Mouse (Mus musculus): ENCODE measurements around the gene Pih1d1.
"Not testable (repeated sequence)": the region's sequence is repeated elsewhere in the genome, so short reads cannot be mapped to it uniquely, and the experiment has no call there.

Pih1d1 gene

DNA sequence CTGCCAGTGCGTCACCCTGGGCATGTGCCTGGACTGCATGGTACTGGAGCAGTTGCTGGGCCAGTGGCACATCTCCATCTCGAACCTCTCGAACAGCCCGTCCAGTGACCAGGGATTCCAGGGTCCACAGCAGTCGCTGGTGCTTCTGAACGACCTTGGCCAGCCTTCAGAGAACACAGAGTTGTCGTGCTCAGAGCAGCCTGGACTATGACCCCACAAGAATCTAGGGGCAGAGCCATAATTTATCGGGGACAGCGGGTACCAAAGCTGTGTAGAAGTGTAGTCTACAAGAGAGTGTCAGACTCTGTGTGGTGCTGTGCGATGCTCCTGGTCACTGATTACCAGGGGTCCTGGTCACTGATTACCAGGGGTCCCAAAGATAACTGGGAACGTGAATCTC is 6.2 kb upstream of the Pih1d1 start:
- no peak for DNase-seq (ENCODE audit: low spot score in 2 of 2)

DNA sequence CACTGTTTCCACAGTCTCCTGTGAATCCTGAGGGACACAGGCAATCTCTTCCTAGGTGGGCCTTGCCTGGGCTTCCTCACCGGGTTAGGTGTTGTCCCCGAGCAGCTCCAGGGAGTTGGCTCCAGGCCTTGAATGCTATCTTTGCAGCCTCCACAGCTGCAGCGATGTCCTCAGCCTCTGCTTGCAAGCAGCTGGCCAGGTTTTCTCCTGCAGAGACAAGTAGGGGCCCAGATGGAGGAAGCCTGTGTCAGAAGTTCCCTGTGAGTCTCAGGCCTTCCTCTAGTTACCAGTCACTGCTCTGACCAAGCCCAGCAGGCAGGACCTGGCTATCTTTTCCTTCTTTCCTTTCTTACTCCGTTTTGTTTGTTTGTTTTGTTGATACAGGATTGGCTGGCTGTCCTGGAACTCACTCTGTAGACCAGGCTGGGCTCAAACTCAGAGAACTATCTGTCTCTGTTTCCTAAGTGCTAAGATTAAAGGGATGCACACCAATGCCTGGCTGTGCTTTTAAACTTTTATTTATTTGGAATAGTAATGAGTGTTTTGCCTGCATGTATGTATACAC is 5.5 kb upstream of the Pih1d1 start:
- DNase-seq (ENCODE audit: low spot score in 2 of 2) = peak; percentile 51 to 70

DNA sequence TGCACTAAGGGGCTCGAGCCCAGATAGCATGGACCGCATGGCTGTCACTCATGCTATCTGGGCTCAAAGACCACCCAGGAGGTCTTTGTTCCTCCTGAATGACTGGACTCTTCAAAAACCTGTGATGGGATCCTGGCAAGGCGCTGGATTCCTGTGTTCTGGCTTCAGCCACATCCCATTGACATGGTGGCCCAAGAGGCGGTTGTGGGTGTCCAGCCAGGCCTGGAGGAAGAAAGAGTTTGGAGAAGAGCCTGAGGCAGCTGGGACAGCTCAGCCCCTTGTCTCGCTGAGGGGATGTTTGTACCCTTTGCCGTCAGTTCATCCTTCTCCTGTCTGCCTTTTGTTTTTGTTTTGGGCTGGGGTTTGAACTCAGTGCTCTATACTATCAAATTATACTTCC is 4.6 kb upstream of the Pih1d1 start:
- peak; percentile 68 to 76 for DNase-seq (ENCODE audit: low spot score in 2 of 2)

DNA sequence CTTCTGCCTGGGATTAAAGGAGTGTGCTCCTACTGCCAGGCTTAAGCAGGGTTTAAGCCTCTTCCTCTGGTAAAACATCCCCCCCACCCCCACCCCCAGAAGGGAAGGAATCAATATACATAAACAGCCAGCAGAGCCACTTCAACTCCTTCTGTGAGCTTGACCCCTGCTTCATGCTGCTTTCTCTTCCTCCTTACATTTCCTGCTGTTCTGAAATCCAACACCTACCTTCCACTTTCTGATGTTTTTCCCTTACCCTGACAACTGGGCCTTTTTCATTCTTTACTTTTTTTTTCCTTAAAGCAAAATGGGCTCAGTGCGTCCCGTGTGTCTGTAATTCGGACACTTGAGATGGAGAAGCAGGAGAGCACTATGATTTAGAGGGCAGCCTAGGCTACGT is 3.8 kb upstream of the Pih1d1 start:
- no peak for DNase-seq (ENCODE audit: low spot score in 2 of 2)

DNA sequence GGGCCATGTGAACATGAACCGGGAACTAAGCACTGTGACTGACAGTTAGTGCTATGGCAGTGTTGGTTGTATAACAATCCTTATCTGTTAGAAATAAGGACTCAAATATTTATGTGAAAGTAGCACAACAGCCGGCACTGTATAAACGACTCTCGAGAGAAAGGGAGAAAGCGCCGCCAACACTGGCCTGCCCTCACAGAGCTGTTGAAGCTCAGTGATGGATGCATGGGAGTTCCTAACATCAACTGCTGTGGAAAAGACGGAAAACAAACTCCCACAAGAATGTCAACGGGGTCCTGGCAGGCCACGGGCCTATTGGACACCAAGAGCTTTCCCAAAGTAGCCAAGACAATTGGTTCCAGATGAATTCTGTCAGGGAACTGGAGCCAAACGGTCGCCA is 2.8 kb upstream of the Pih1d1 start:
- DNase-seq (ENCODE audit: low spot score in 2 of 2) = peak; percentile 70 to 78

DNA sequence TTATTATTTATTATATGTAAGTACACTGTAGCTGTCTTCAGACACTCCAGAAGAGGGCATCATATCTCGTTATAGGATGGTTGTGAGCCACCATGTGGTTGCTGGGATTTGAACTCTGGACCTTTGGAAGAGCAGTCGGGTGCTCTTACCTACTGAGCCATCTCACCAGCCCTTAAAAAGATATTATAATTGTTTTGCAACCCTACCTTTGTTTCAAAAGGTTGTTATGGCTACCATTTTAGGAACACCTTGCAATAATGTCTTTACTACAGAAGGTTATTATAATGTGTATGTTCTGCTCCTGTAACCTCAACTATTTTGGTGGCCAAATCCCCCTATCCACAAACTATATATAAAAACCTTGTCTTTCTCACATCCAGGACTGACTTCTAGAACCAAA is 1.1 kb upstream of the Pih1d1 start:
- not testable (repeated sequence) for DNase-seq (ENCODE audit: low spot score in 2 of 2)

DNA sequence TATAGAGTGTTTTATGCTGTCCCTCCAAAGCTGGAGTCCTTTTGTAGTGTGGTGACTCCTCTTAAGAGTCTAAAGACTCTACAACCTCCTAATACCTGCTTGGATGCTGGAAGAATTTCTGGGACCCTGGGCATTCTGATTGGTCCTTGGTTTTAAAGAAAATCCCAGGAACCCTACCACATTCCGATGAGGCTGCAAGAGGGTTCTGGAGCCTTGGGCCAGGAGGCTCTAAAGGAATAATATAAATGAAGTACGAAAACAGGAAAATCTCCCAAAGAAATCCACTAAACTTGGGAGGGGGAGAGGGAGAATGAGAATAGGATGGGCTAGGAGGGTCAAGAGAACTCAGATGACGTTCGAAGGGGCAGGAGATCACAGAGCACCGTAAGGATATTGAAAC is 517 bp upstream of the Pih1d1 start:
- DNase-seq (ENCODE audit: low spot score in 2 of 2) = no peak

DNA sequence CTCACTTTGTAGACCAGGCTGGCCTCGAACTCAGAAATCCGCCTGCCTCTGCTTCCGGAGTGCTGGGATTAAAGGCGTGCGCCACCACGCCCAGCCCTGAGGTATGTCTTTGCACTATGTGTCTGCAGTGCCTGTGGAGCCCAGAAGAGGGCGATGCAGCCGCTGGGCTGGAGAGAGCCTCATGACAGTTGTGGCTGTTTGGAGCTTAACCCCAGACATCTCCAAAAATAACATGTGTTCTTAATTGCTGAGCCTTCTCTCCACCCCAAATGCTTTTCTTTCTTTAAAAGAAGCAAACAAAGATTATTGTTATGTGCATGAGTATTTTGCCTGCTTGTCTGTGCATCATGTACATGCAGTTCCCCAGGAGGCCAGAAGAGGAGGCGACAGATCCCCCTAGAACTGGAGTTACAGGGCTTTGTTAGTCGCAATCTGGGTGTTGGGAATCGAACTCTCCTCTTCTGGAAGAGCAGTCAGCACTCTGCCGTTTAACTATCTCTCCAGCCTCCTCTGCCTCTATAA is 951 bp downstream of the Pih1d1 start:
- peak in 1 of 2 experiments; percentile 51 for DNase-seq (ENCODE audit: low spot score in 2 of 2)

DNA sequence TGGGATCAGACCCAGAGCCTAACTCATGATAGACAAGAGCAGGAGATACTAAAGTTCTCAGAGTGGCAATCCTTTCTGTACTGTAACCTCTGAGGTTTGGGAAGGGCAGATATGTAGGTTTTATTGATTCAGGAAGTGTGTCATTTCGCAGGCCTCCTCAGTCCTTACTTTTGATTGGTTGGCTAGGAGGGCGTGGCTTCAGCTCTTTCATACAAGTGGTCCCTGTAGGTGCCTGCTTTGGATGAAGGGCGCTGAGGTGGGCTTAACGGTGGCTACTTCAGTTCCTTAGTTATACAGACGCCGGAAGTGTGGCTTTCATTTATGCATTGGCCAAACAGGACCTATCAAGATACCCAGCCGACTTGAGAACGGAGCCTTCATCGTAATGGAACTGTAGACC is 1.5 kb downstream of the Pih1d1 start:
- DNase-seq (ENCODE audit: low spot score in 2 of 2) = no peak

DNA sequence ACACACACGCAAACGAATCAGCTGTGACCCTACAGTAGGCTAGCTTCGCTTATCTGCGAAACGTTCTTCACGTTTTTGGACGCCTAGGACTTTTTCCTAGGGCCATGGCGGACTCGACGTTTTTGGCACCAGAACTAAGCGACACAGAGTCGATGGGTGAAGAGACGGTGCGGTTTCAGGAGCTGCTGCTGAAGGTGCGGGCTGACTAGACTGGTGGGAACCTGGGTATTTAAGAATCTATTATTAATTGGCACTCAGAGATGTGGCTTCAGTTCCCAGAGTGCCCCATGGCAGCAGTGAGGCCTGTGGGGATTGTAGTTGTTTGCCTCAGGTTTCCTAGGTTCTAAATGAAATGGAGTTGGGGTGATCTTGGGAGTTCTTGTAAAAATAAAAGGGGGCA is 2.1 kb downstream of the Pih1d1 start:
- no peak for DNase-seq (ENCODE audit: low spot score in 2 of 2)

DNA sequence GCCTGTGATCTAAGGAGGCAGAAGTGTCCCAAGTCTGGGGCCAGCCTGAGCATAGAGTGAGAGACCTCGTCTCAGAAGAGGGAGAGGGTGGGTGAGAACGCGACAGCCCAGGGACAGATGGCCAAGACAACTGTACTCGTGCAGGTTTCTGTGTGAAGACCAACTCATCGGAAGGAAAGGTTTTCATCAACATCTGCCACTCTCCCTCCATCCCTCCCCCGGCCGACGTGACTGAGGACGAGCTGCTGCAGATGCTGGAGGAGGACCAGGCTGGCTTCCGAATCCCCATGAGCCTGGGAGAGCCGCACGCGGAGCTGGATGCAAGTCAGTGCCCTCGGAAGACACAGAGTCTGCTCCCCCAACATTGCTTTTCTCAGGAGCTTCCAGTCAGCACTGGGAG is 3.4 kb downstream of the Pih1d1 start:
- no peak for DNase-seq (ENCODE audit: low spot score in 2 of 2)

DNA sequence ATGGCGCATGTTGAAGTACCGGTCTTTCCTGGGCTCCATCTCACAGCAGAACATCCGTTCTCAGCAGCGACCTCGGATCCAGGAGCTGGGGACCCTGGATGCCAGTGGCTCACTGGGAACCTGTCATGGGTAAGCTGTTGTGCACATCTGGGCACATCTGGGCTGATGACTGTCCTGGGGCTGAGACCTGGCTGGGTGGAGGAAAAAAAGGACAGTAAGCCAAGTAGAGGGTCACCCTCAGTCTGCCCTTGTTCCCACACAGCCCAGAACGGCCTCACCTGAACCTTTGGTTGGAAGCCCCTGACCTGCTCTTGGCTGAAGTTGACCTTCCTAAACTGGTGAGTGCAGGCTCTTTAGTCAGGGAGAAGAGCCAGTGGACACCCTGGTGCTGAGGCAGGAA is 4.9 kb downstream of the Pih1d1 start:
- no peak for DNase-seq (ENCODE audit: low spot score in 2 of 2)

DNA sequence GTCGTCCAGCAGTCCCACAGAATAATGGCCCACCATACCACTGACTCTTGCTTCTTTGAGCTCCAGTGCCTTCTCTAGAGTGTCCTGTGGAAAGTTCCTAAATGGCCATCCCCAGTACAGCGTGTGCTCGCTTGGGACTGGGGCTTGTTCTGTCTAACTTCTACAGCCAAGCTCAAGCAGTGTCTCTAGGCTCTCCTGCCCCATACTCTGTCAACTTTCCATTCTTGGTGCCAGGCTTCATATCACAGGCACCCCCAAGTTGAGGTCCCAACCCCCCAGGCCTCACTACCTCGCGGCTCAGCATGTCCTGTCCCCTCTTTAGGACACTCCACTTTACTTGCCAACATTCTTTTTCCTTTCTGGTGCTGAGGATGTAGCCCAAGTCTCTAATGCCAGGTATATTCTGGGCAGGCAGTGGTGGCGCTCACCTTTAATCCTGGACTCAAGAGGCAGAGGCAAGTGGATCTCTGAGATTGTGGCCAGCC is 6.3 kb downstream of the Pih1d1 start:
- no peak for DNase-seq (ENCODE audit: low spot score in 2 of 2)

DNA sequence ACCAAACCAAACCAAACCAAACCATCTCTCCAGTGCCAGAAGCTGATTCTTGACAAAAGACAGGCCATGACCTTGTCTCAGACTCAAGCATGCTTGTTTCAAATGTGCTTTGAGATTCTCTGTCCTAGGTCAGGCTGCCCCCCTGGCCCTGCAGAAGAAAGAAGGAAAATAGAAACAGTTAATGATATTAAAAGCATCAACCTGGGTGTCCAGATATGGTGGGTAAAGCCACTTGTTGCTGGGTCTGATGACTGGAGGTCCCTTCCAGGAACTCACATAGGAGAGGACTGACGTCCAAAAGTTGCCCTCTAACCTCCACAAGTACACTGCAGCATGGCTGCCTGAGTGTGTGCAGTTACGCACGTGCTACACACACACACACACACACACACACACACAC is 6.8 kb downstream of the Pih1d1 start:
- DNase-seq (ENCODE audit: low spot score in 2 of 2) = no peak

DNA sequence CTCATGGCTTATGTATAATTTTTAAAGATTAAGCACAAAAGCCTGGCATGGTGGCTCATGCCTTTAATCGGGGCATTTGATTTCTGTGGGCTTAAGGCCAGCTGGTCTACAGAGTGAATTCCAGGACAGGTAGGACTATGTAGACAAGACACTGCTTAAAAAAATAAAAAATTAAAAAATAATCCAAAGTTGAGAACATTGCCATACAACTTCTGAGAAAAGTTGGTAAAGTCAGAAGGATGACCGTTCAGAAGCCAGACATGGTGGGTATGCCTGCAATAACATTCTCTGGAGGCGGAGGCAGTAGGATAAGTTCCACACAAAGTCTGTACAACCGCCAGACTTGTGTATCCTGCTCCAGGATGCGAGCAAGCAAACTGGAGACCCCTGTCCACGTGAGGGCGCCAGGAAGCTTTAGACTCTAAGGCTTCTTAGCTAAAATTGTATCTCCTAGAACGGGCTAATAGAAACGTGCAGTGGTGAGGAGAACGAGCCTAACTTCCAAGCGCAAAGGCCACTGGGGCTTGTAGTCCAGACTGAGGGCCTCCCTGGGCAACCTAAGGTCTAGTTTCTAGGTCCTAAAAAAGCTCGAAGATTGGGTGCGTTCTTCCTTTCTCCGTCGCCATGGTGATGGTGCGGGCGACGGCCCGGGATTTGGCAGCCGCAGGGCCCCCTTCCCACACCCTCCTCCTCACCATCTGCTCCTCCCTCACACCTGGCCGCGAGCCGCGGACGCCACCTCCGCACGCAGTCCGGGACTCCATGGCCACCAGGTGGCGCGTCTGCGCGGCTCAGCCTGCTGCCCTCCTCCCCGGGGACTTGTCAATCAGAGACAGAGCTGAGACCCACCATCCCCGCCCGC is 7.7 kb downstream of the Pih1d1 start:
- DNase-seq (ENCODE audit: low spot score in 2 of 2) = peak; percentile 81 to 85

DNA sequence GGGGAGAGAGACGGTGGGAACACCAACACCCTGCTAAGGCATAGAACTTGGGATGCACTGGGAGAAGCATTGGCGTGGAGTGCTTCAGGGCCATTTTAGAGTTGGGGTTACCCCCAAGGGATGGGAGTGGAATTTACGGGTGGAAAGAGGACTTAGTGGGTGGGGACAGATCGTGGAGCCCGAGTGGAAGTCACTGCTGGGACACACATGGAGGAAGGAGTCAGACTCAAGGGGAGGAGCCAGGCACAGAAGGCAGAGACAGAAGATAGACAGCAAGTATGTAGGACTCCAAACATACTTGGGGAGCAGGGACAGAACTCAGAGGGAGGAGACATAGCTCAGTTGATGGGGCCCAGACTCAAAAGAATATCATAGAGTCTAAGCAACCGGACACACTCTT is 8.4 kb downstream of the Pih1d1 start:
- DNase-seq (ENCODE audit: low spot score in 2 of 2) = no peak

DNA sequence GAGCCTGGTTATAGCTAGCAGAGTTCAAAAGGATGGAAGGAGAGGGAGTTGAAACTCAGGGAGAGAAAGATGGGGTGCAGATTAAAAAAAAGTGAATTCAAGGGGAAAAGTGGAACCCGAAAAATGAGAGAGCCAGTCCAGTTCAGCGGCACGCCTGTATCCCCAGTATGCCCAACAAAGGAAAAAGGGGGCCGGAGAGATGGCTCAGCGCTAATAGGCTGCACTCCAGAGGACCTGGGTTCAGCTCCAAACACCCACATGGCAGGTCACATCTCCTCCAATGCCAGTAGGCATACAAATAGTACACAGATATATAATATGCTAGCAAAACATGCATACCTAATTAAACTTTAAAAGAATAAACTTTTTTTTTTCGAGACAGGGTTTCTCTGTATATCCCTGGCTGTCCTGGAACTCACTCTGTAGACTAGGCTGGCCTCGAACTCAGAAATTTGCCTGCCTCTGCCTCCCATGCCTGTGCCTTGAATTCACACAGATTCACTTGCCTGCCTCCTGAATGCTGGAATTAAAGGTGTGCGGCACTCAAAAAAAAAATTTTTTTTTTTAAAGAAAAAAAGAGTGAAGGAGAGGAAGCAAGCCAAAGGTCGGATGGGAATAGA is 9.0 kb downstream of the Pih1d1 start:
- DNase-seq (ENCODE audit: low spot score in 2 of 2) = no peak

DNA sequence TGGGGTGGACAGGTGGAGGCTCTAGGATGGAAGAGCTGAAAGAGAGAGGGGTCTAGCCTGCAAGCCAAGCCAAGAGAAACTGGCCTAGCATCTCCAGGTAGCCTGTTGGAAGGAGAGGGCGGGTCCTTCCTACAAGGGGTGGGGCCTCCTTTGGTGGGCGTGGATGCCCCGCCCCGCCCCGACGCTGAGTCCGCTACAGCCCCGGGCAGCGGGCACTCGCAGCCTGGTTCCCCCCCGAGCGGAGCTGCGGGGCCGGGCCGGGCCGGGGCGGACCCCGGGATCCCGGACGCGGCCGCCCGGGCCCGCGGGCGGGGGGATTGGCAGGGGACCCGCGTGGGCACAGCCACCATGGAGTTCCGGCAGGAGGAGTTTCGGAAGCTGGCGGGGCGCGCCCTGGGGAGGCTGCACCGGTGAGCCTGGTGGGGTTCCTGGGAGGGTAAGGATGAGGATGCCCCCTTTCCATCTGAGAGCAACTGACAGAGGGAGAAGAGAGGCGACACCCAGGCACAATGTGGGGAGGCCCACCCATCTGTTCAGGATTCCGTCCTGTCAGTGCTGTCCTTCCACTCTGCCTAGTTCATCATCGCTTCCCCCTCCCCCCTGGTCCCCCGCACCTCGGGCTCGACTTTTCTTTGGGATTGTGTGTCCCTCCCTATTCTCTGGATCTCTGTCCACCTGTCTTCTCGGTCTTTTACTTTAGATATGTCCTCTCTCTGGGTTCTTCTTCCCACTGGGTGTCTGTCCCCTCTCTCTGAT is 9.8 kb downstream of the Pih1d1 start, which contains the start of gene Slc17a7:
Gene Slc17a7 (plus strand): TSS at position 215 of the 756 bp plus-strand sequence.
- DNase-seq (ENCODE audit: low spot score in 2 of 2) = no peak

DNA sequence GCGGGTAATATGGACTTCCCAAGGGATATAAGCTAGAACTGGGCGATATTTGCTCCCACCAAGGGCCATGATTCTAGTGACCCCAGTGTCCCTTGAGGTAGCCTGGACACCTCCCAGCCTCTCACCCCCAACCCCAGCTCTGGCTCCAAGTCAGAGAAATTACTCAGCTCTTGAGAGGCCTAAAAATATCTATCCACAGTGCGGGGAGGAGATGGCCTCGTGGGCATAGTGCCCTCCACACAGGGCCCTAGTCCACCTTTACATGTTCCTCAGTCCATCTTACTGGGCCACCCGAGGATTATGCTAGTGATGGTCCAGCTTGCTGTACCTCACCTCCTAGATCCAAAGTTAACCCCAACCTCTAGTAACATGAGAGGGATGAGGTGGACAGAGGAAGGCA is 10.7 kb downstream of the Pih1d1 start:
- DNase-seq (ENCODE audit: low spot score in 2 of 2) = no peak

DNA sequence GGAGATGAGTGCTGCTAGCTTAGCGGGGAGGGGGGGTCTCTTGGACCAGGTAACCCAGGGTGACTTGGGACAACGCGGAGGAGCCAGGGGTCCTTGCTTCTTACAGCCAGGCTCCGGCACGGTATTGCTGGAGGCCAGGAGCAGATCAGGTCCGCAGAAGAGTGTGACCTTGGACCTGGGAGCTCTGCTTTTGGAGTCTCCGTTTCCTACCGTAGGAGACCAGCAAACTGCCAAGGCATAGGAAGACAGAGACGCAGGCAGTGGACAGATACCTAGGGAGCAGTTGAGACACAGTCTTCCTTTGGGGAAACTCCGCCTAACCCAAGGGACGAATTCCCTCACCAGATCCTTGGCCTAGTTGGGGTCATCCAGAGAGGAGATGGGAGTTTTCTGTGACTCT is 11.6 kb downstream of the Pih1d1 start:
- no peak for DNase-seq (ENCODE audit: low spot score in 2 of 2)

DNA sequence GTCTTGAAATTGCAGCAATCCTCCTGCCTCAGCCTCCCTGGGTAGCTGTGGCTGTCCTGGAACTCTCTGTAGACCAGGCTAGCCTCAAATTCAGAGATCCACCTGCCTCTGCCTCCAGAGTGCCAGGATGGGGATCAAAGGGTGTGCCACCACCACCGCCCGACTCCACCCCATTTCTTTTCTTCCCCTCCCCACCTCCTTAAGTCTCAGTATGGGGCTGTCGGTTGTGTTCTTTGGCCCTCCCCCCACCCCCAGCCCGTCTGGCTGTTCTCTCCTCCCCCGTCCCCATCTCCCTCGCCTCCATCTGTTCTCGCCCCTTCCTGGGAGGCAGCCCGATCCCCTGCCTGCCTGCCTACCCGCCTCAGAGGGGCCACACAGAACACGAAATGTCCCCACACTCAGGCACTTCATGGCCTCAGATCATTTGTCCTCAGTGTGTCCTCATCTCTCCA is 12.9 kb downstream of the Pih1d1 start:
- DNase-seq (ENCODE audit: low spot score in 2 of 2) = no peak
